In genomic region chr5:118559584-118560384, GRCm38 (mm10) we compare ENCODE assay signal across 7 mouse cellular contexts. TPM values are rescaled to one million over a fixed set of nuclear protein-coding genes. Genes with fewer than 3 reads are reported as not detected.
DNase-seq lines count a peak whose midpoint lies in the region; ATAC-seq and TF ChIP-seq lines count a peak whose summit lies in the region.

No protein-coding gene starts in this region.

- peak overlapping the region; percentile 83 for H3K4me2 ChIP-seq in limb, embryonic 14.5 days (replicated peaks; ENCODE audit: low read depth, low read length, severe bottlenecking)
- peak overlapping the region; percentile 67 for H3K4me2 ChIP-seq in midbrain, embryonic 16.5 days (ENCODE audit: low read length)

- TF ChIP-seq CTCF in kidney, adult 2 months (conservative IDR thresholded peaks at IDR 0.05; ENCODE audit: insufficient read depth, insufficient read length, low read depth, low read length): no peak
- no peak for TF ChIP-seq CTCF in spleen, adult 2 months (IDR thresholded peaks at IDR 0.05; ENCODE audit: extremely low read depth, insufficient read depth, insufficient read length, insufficient replicate concordance)

- H3K4me1 ChIP-seq in embryonic facial prominence, embryonic 10.5 days: peaks cover 59% of the 10 kb centered on the region
- peaks cover 11% of the 10 kb centered on the region for H3K4me1 ChIP-seq in kidney, adult 2 months (ENCODE audit: control insufficient read depth, insufficient read depth, low read length)
- H3K4me1 ChIP-seq in limb, embryonic 14.5 days (ENCODE audit: control insufficient read depth, insufficient read depth, low read length): peaks cover 31% of the 10 kb centered on the region
- H3K4me1 ChIP-seq in midbrain, embryonic 16.5 days (ENCODE audit: control insufficient read depth, insufficient read depth, low read length): peaks cover 30% of the 10 kb centered on the region
- H3K4me1 ChIP-seq in spleen, adult 2 months (ENCODE audit: control insufficient read depth, insufficient read depth, insufficient read length): peaks cover 12% of the 10 kb centered on the region

- peak overlapping the region; percentile 88 for H3K4me3 ChIP-seq in embryonic facial prominence, embryonic 10.5 days
- peak overlapping the region; percentile 54 for H3K4me3 ChIP-seq in kidney, adult 2 months (ENCODE audit: insufficient read depth, low read depth, low read length)
- peak overlapping the region; percentile 78 for H3K4me3 ChIP-seq in limb, embryonic 14.5 days (replicated peaks; ENCODE audit: low read length)
- H3K4me3 ChIP-seq in midbrain, embryonic 16.5 days (ENCODE audit: low read depth, low read length): peak overlapping the region; percentile 72
- peak overlapping the region; percentile 84 for H3K4me3 ChIP-seq in spleen, adult 2 months (ENCODE audit: extremely low read depth, insufficient read depth, insufficient read length)

- H3K9ac ChIP-seq in limb, embryonic 14.5 days (ENCODE audit: low read depth, low read length, severe bottlenecking): peak overlapping the region; percentile 97
- H3K9ac ChIP-seq in midbrain, embryonic 16.5 days (ENCODE audit: low read depth, low read length): peak overlapping the region; percentile 98

- no peak for TF ChIP-seq POLR2A in kidney, adult 2 months (IDR thresholded peaks at IDR 0.05; ENCODE audit: low read depth, low read length)
- 0 out of 2 replicates have a peak, but pooled peaks have one; percentile 37 for TF ChIP-seq POLR2A in limb, embryonic 14.5 days (IDR thresholded peaks at IDR 0.05; ENCODE audit: borderline replicate concordance, extremely low read depth, insufficient read depth, insufficient read length)
- TF ChIP-seq POLR2A in spleen, adult 2 months (IDR thresholded peaks at IDR 0.05; ENCODE audit: low read depth, low read length): peak; percentile 31; the same call in 1 of the 2 replicates

- H3K36me3 ChIP-seq in embryonic facial prominence, embryonic 10.5 days (replicated peaks): no peaks in the 10 kb centered on the region
- no peaks in the 10 kb centered on the region for H3K36me3 ChIP-seq in kidney, adult 2 months (ENCODE audit: control insufficient read depth, insufficient read depth, low read length)
- H3K36me3 ChIP-seq in limb, embryonic 14.5 days (ENCODE audit: control insufficient read depth, insufficient read depth, low read length): no peaks in the 10 kb centered on the region
- H3K36me3 ChIP-seq in midbrain, embryonic 16.5 days (ENCODE audit: control insufficient read depth, insufficient read depth, low read length): no peaks in the 10 kb centered on the region
- no peaks in the 10 kb centered on the region for H3K36me3 ChIP-seq in spleen, adult 2 months (ENCODE audit: control insufficient read depth, insufficient read depth, low read length)

- WGBS in embryonic facial prominence, embryonic 10.5 days: under 1% methylated on average over 83 of the region's 101 CpGs
- 1% methylated on average over 98 of the region's 101 CpGs for WGBS in kidney, adult 2 months
- WGBS in limb, embryonic 14.5 days: under 1% methylated on average over 48 of the region's 101 CpGs
- under 1% methylated on average over 32 of the region's 101 CpGs for WGBS in midbrain, embryonic 16.5 days
- WGBS in spleen, adult 2 months: 3% methylated on average over 52 of the region's 101 CpGs

- peak; percentile 93 for DNase-seq in adrenal gland, postnatal 14 days
- DNase-seq in embryonic facial prominence, embryonic 10.5 days (ENCODE audit: low spot score): peak; percentile 92
- peak; percentile 81 to 92 for DNase-seq in heart, adult 18-20 months
- DNase-seq in kidney, adult 2 months: peak; percentile 89
- peak; percentile 85 for DNase-seq in limb, embryonic 14.5 days (ENCODE audit: low spot score)
- DNase-seq in spleen, adult 2 months (ENCODE audit: low read depth in 1 of 2, low spot score in 2 of 2): peak; percentile 49 to 76

- peaks cover 27% of the 10 kb centered on the region for H3K27me3 ChIP-seq in embryonic facial prominence, embryonic 10.5 days (replicated peaks; ENCODE audit: low read depth, poor library complexity, severe bottlenecking)
- no peaks in the 10 kb centered on the region for H3K27me3 ChIP-seq in kidney, adult 2 months (replicated peaks; ENCODE audit: control insufficient read depth, insufficient read depth, low read length)
- H3K27me3 ChIP-seq in limb, embryonic 14.5 days (ENCODE audit: control insufficient read depth, insufficient read depth, low read length): no peaks in the 10 kb centered on the region
- no peaks in the 10 kb centered on the region; the same call in 1 of the 2 replicates for H3K27me3 ChIP-seq in midbrain, embryonic 16.5 days (ENCODE audit: control insufficient read depth, insufficient read depth, low read depth, low read length)
- H3K27me3 ChIP-seq in spleen, adult 2 months (ENCODE audit: control insufficient read depth, insufficient read depth, low read length): 0 out of 2 replicates have a peak, but pooled peaks cover 1% of the 10 kb centered on the region

- peaks cover 5% of the 10 kb centered on the region; the same call in 1 of the 2 replicates for H3K9me3 ChIP-seq in embryonic facial prominence, embryonic 10.5 days
- no peaks in the 10 kb centered on the region for H3K9me3 ChIP-seq in limb, embryonic 14.5 days (ENCODE audit: control insufficient read depth, low read length)
- no peaks in the 10 kb centered on the region for H3K9me3 ChIP-seq in midbrain, embryonic 16.5 days (replicated peaks; ENCODE audit: control insufficient read depth, low read length, poor library complexity, severe bottlenecking)

- H3K27ac ChIP-seq in embryonic facial prominence, embryonic 10.5 days (replicated peaks): peak overlapping the region; percentile 98
- peak overlapping the region; percentile 84 for H3K27ac ChIP-seq in kidney, adult 2 months (ENCODE audit: insufficient read depth, low read depth, low read length)
- peak overlapping the region; percentile 98 for H3K27ac ChIP-seq in limb, embryonic 14.5 days (replicated peaks; ENCODE audit: low read depth, low read length)
- H3K27ac ChIP-seq in midbrain, embryonic 16.5 days (ENCODE audit: low read length): peak overlapping the region; percentile 98
- peak overlapping the region; percentile 92 for H3K27ac ChIP-seq in spleen, adult 2 months (ENCODE audit: insufficient read depth, low read length)

- ATAC-seq in limb, embryonic 14.5 days (ENCODE audit: low FRiP score, low read depth): peak; percentile 89
- ATAC-seq in midbrain, embryonic 16.5 days: peak; percentile 89

RNA-seq across cellular contexts. Expression of gene Med13l, which starts 0.7 kb away (rescaled TPM):
- total RNA-seq in adrenal gland, postnatal 14 days (2021): 36.2 and 45.3 TPM in 2 replicates
- 11.5 and 11.6 TPM in 2 replicates for polyA plus RNA-seq in embryonic facial prominence, embryonic 10.5 days (2016; fragmentation: Nextera tagmentation; extraction: Ambion mirVana)
- 10 to 100 TPM; 27.4 to 31.0 TPM for total RNA-seq in heart, adult 18-20 months (2021)
- polyA plus RNA-seq in kidney, adult 2 months (2012; rRNA removed): 10.7 and 11.3 TPM in 2 replicates
- polyA plus RNA-seq in limb, embryonic 14.5 days (2012; rRNA removed): 17.8 and 23.0 TPM in 2 replicates
- polyA plus RNA-seq in limb, embryonic 14.5 days (2014; fragmentation: Nextera tagmentation; extraction: Ambion mirVana): 19.8 and 22.8 TPM in 2 replicates
- 14.4 and 15.7 TPM in 2 replicates for polyA plus RNA-seq in midbrain, embryonic 16.5 days (2015; fragmentation: Nextera tagmentation; extraction: Ambion mirVana)
- polyA plus RNA-seq in spleen, adult 2 months (2012; rRNA removed): 19.3 and 24.2 TPM in 2 replicates

Comparison
In these comparisons a context has a peak if more than half of its experiments do, and no peak if none do; other contexts are left out.
1. Peak in every context shown above with its lines: DNase-seq, ATAC-seq, H3K4me3 ChIP-seq and H3K27ac ChIP-seq.